Mouse (Mus musculus) hematopoietic multipotent progenitor cell, adult 10-12 weeks (in vitro differentiated cells): ENCODE results near the gene 2010005H15Rik. TPM values are rescaled to one million over a fixed set of nuclear protein-coding genes. Genes with fewer than 3 reads are reported as not detected.

Experiments
- polyA plus RNA-seq: library from polyadenylated mRNA; stranded (reverse); fragments of >175 nt; gene quantifications from 2 replicates; pipeline ENCODE4 v1.2.3, GENCODE M21; 2012; ENCODE audit warnings: low replicate concordance

The 2010005H15Rik gene
- not detected in 2 replicates for polyA plus RNA-seq

DNA sequence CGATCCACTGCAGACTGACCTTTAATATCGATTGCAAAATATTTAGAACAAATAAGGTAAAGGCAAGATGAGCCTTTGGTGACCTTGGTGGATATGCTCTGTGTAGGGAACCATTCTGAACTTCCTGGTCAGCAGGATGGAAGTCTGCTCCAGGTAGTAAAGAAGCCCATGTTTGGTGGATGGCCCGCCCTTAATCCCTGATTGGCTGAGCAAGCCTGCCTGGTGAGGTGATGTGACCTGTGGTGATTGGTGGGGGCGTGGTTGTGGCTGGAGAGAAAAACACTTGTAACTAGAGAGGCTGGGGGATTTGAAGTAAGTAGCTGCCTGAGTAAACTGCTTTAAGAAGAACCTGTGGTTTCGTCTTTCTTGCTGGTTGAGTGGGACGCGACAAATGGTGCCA lies at the start of gene 2010005H15Rik:
TSS of gene 2010005H15Rik (plus strand) at position 301 of the 400 bp plus-strand sequence.

DNA sequence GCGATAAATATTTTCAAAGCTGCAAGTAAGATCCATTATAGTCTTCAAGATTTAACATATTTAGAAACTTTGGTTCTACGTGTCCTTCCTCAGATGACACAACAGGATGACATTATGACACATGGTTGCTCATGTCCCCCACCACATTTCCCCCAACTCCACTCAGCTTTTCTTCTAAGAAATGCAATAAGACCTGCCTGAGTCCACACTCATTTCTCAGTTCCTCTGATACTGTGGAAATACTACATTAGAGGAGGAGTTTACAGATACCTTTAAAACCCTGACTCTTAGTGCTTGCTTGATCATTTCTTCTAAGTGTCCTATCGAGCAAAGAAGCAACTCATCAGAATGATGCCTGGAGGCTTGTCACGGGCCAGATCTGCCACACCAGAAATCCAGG lies 37.4 kb upstream of the 2010005H15Rik start, which contains the start of gene Gm5483:
TSS of gene Gm5483 (plus strand) at position 301 of the 400 bp plus-strand sequence.

DNA sequence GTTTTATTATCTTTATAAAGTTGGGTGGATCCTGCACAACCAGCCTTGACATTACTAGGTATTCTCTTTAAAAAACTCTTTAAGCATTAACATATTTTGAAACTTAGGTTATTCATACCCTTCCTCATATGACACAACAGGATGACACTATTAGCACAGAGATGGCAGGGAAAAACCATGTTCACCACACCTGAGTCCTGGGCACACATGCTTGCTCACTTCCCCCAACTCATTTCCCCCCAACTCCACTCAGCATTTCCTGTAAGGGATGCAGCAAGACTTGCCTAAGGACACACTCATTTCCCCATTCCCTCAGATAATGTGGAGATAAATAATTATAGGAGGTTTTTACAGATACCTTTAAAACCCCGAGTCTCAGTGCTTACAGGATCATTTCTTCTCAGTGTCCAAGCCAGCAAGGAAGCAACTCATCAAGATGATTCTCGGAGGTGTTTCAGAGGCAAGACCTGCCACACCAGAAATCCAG lies 11.3 kb upstream of the 2010005H15Rik start, which contains the start of gene Gm5416:
TSS of gene Gm5416 (plus strand) at position 437 of the 487 bp plus-strand sequence.

DNA sequence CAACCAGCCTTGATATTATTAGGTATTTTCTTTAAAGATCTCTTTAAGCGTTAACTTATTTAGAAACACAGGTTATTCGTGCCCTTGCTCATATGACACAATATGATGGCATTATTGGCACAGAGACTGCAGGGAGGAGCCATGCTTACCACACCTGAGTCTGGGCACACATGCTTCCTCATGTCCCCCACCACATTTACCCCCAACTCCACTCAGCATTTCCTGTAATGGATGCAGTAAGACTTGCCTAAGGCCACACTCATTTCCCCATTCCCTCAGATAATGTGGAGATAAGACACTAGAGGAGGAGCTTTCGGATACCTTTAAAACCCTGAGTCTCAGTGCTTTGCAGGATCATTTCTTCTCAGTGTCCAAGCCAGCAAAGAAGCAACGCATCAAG lies 55.5 kb downstream of the 2010005H15Rik start, which contains the start of gene Stfa1:
TSS of gene Stfa1 (plus strand) at position 156 of the 400 bp plus-strand sequence.

Other genes with a start within 250 kb of the 2010005H15Rik start
- gene Kpna1, start 242.7 kb upstream of the 2010005H15Rik start, polyA plus RNA-seq: 31.5 and 52.0 TPM in 2 replicates
- gene Wdr5b, start 180.3 kb upstream of the 2010005H15Rik start, polyA plus RNA-seq: 0.56 and 1.7 TPM in 2 replicates
- gene Fam162a, start 149.9 kb upstream of the 2010005H15Rik start, polyA plus RNA-seq: 26.2 and 56.6 TPM in 2 replicates
- 3.7 and 4.5 TPM in 2 replicates for gene Ccdc58, start 149.8 kb upstream of the 2010005H15Rik start, polyA plus RNA-seq
- not detected in 2 replicates for gene Csta1, start 90.2 kb upstream of the 2010005H15Rik start, polyA plus RNA-seq
- 0.88 TPM in 2 replicates for gene Stfa2l1, start 64.7 kb upstream of the 2010005H15Rik start, polyA plus RNA-seq
- gene Gm5483, start 37.3 kb upstream of the 2010005H15Rik start, polyA plus RNA-seq: 1.3 and 2.2 TPM in 2 replicates
- gene Gm5416, start 11.1 kb upstream of the 2010005H15Rik start, polyA plus RNA-seq: not detected in 2 replicates
- gene Stfa1, start 55.5 kb downstream of the 2010005H15Rik start, polyA plus RNA-seq: not detected in 2 replicates
- gene BC117090, start 112.9 kb downstream of the 2010005H15Rik start, polyA plus RNA-seq: not detected in 2 replicates
- not detected in 2 replicates for gene BC100530, start 146.3 kb downstream of the 2010005H15Rik start, polyA plus RNA-seq
- not detected in 2 replicates for gene Stfa2, start 187.0 kb downstream of the 2010005H15Rik start, polyA plus RNA-seq
- gene Stfa3, start 233.9 kb downstream of the 2010005H15Rik start, polyA plus RNA-seq: not detected in 2 replicates